Mouse (Mus musculus) erythroid progenitor cell, adult 5-6 weeks (primary cell): ENCODE results near the gene Gpr137. TPM values are rescaled to one million over a fixed set of nuclear protein-coding genes. Genes with fewer than 3 reads are reported as not detected.
"Not testable (repeated sequence)": the region's sequence is repeated elsewhere in the genome, so short reads cannot be mapped to it uniquely, and the experiment has no call there.

Source experiments
- ATAC-seq: replicated peaks from 2 replicates; pipeline ENCODE4 v1.8.0; 2016; ENCODE audit warnings: moderate number of reproducible peaks, mild to moderate bottlenecking, moderate TSS enrichment, inconsistent platforms; ENCODE audit not compliant: poor library complexity, low FRiP score, severe bottlenecking
- total RNA-seq, 2 experiments: library from RNA; stranded (forward) in 1 of 2; stranded (reverse) in 1 of 2; fragments of 150-400 nt in 1 of 2; fragments of 186-747, 209-891 nt in 1 of 2; gene quantifications; 2 replicates each; pipeline versions ENCODE4 v1.2.3 to v1.2.4; 2015 to 2017; ENCODE audit warnings: low replicate concordance in 2 of 2

Gene Gpr137
- total RNA-seq (2015; ENCODE audit: low replicate concordance) (2.9 TPM in 2 replicates), total RNA-seq (2017; ENCODE audit: low replicate concordance) (2.8 TPM in 1 of 2 replicates, not detected in the other)

GRCm38 (mm10) chr19:6942249-6942691 lies at the start of gene Gpr137:
Gene Gpr137, minus strand, starts transcription at chr19:6942480.
- peak; percentile 89 for ATAC-seq

- ATAC-seq = not testable (repeated sequence)
These were observed 48.9 kb upstream of the Gpr137 start for GRCm38 (mm10) chr19:6991166-6991565.

GRCm38 (mm10) chr19:6990712-6991111 lies 48.4 kb upstream of the Gpr137 start:
- no peak for ATAC-seq

GRCm38 (mm10) chr19:6989251-6989650 lies 47.0 kb upstream of the Gpr137 start:
- no peak for ATAC-seq

GRCm38 (mm10) chr19:6987904-6988285 lies 45.6 kb upstream of the Gpr137 start:
- ATAC-seq = no peak

GRCm38 (mm10) chr19:6987061-6987903 lies 45.0 kb upstream of the Gpr137 start, which contains the start of gene Vegfb:
Gene Vegfb, minus strand, starts transcription at chr19:6987651.
- peak; percentile 46; the same call in 1 of the 2 replicates for ATAC-seq

- ATAC-seq = 0 out of 2 replicates have a peak, but pooled peaks have one; percentile 37
These were observed 43.9 kb upstream of the Gpr137 start for GRCm38 (mm10) chr19:6985951-6986708.

- ATAC-seq = no peak
These were observed 43.0 kb upstream of the Gpr137 start for GRCm38 (mm10) chr19:6985300-6985699.

GRCm38 (mm10) chr19:6983621-6984020 lies 41.3 kb upstream of the Gpr137 start:
- no peak for ATAC-seq

- no peak for ATAC-seq
These were observed 39.2 kb upstream of the Gpr137 start for GRCm38 (mm10) chr19:6981465-6981864.

- peak; percentile 80 for ATAC-seq
These were observed 38.3 kb upstream of the Gpr137 start, which contains the start of gene Fkbp2 for GRCm38 (mm10) chr19:6980381-6981093. Gene Fkbp2, minus strand, starts transcription at chr19:6980501.

GRCm38 (mm10) chr19:6979486-6980380 lies 37.5 kb upstream of the Gpr137 start:
- ATAC-seq = peak; percentile 85

- no peak for ATAC-seq
These were observed 36.8 kb upstream of the Gpr137 start for GRCm38 (mm10) chr19:6979001-6979479.

- no peak for ATAC-seq
These were observed 36.3 kb upstream of the Gpr137 start for GRCm38 (mm10) chr19:6978639-6978974.

- no peak for ATAC-seq
These were observed 35.7 kb upstream of the Gpr137 start for GRCm38 (mm10) chr19:6977759-6978638.

GRCm38 (mm10) chr19:6975537-6976521 lies 33.5 kb upstream of the Gpr137 start, which contains the start of gene Plcb3:
Gene Plcb3, minus strand, starts transcription at chr19:6976470.
- ATAC-seq = no peak
